Mouse (Mus musculus) liver, adult (tissue): ENCODE data around the gene Olfr368.

Experiments used
- GATA4 ChIP-seq: IDR thresholded peaks from 2 replicates; pipeline ENCODE4 v1.6.1; 2014; ENCODE audit warnings: mild to moderate bottlenecking, low read length; ENCODE audit not compliant: insufficient replicate concordance

Gene Olfr368

GRCm38 (mm10) chr2:37326215-37326614 lies at the start of gene Olfr368:
Olfr368 (plus strand) TSS chr2:37326515.
- TF ChIP-seq GATA4: no peak

DNA sequence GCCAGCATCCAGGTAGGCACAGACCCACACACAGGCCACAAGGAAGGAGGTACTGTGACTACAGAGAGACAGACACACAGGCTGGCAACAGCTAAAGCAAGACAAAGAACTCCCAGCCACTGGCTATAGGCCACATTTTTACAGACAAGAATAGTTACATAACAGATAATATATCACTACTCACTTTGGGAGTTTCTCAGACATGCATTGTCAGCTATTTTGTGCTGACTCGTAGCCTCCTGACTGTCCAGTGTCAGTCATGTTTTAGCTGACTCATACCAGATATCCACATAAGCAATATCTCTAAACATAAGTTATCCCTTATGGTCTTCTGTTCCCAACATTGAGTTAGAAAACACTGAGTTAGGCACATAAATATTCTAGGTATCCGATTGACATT lies 7.0 kb downstream of the Olfr368 start:
- TF ChIP-seq GATA4: no peak

DNA sequence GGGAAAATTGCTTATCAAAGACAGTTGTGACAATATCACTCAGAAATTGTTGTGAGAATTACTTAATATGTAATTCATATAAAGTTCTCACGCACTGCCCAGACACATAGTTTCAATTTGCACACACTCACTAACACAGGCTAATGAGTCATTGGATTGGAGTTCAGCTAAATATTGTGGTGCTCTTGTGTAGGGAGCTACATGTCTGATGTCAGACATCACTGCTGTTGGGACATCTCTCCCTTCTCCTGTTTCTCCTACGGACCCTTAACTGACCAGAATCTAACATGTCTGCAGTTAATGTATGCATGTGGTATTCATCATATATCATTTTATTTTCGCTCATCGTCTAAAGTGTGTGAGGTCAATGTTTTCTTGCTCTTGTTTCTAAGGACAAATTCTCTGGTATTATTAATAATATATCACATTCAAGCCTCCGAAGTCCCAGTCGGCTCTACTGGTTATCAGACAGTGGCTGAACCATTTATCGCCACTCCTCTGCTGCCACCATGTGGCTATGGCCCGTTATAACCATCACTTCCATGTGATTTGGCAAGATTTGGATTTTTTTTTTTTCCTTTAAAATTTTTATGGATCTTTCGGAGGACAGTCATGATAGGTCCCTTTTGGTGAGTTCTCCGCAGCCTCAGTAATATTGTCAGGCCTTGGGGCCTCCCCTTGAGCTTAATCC lies 12.3 kb downstream of the Olfr368 start:
- TF ChIP-seq GATA4: no peak

DNA sequence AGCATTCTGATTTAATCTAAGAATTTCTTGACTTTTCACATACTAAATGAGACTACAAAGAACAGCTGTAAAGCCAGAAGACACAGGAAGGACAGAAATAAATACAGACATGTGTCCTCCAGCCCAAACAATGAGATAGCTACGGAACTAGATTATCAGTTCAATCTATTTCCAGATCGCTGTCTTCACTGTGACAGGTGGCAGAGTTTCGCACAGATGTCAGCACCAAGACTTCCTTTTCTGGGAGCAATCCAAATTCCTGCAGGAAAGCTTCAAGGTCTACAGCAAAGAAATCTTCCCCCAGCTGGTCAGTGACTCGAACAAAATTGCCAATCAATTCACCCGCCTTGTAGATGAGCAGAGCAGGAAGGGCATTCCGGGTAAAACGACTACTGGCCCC lies 25.4 kb downstream of the Olfr368 start:
- TF ChIP-seq GATA4: no peak

GRCm38 (mm10) chr2:37355571-37355970 lies 29.3 kb downstream of the Olfr368 start:
- TF ChIP-seq GATA4: no peak

- peak; percentile 61; the same call in 1 of the 2 replicates for TF ChIP-seq GATA4
Observed at GRCm38 (mm10) chr2:37358633-37359540, 32.6 kb downstream of the Olfr368 start, which contains the start of gene Pdcl. Pdcl (minus strand) TSS chr2:37359332.

- TF ChIP-seq GATA4: no peak
Observed at GRCm38 (mm10) chr2:37359908-37360307, 33.6 kb downstream of the Olfr368 start.

GRCm38 (mm10) chr2:37370651-37371050 lies 44.3 kb downstream of the Olfr368 start:
- TF ChIP-seq GATA4: no peak

GRCm38 (mm10) chr2:37376018-37376417 lies 49.7 kb downstream of the Olfr368 start:
- no peak for TF ChIP-seq GATA4

GRCm38 (mm10) chr2:37380189-37380588 lies 53.9 kb downstream of the Olfr368 start:
- TF ChIP-seq GATA4: no peak
